Mouse (Mus musculus): ENCODE measurements around the gene Smarcad1. TPM values are rescaled to one million over a fixed set of nuclear protein-coding genes. Genes with fewer than 3 reads are reported as not detected.

Gene Smarcad1
- total RNA-seq, 2 experiments from 2014 or later: 10.4 to 14.1 TPM

Other genes with a start within 250 kb of the Smarcad1 start
- gene Hpgds, start 102.3 kb downstream of the Smarcad1 start, total RNA-seq (2015; ENCODE audit: low replicate concordance): 2.7 and 8.6 TPM in 2 replicates
- 1.7 and 5.2 TPM in 2 replicates for gene Hpgds, start 102.3 kb downstream of the Smarcad1 start, total RNA-seq (2017; ENCODE audit: low replicate concordance)